Mouse (Mus musculus) forebrain, embryonic 11.5 days (tissue): ENCODE data around the gene Ccpg1. TPM values are rescaled to one million over a fixed set of nuclear protein-coding genes. Genes with fewer than 3 reads are reported as not detected.

Experiments
- ATAC-seq: fragments of 200-750 bp; cut with Nextera tagmentation; replicated peaks from 2 replicates; pipeline ENCODE4 v1.8.0; 2017; ENCODE audit warnings: moderate TSS enrichment; ENCODE audit not compliant: low FRiP score
- DNase-seq: peaks from one replicate; pipeline ENCODE4 v3.0.0-alpha.2; 2017; ENCODE audit warnings: low spot score
- H3K27ac ChIP-seq: fragments of 300-500 bp; sonication (generic); 2 replicates; pipeline ENCODE4 v1.5.1; 2014; ENCODE audit warnings: low read depth, low read length
- H3K27me3 ChIP-seq: fragments of 300-500 bp; sonication (generic); 2 replicates; pipeline ENCODE4 v1.6.1; 2014; ENCODE audit warnings: mild to moderate bottlenecking, low read length, mixed read lengths; ENCODE audit not compliant: control insufficient read depth, insufficient read depth
- H3K36me3 ChIP-seq: fragments of 300-500 bp; sonication (generic); 2 replicates; pipeline ENCODE4 v1.6.1; 2014; ENCODE audit warnings: mild to moderate bottlenecking, low read length, moderate library complexity, mixed read lengths; ENCODE audit not compliant: control insufficient read depth, insufficient read depth
- H3K4me1 ChIP-seq: fragments of 300-500 bp; sonication (generic); replicated peaks from 2 replicates; pipeline ENCODE4 v1.6.1; 2014; ENCODE audit warnings: low read length, mixed read lengths; ENCODE audit not compliant: control insufficient read depth, insufficient read depth
- H3K4me2 ChIP-seq: fragments of 300-500 bp; sonication (generic); 2 replicates; pipeline ENCODE4 v1.6.1; 2014; ENCODE audit warnings: low read depth, mild to moderate bottlenecking, low read length, moderate library complexity, mixed read lengths; ENCODE audit not compliant: severe bottlenecking
- H3K4me3 ChIP-seq: fragments of 300-500 bp; sonication (generic); 2 replicates; pipeline ENCODE4 v1.5.1; 2014; ENCODE audit warnings: low read depth, low read length
- H3K9ac ChIP-seq: fragments of 300-500 bp; sonication (generic); 2 replicates; pipeline ENCODE4 v1.6.1; 2014; ENCODE audit warnings: low read length
- H3K9me3 ChIP-seq: fragments of 300-500 bp; sonication (generic); 2 replicates; pipeline ENCODE4 v1.6.1; 2016; ENCODE audit warnings: low read length, mixed read lengths; ENCODE audit not compliant: control insufficient read depth
- WGBS: fragments of 180-500 bp; shearing (Covaris S2); extraction: QIAGEN DNeasy Blood & Tissue Kit; methylation state at CpG from one replicate; pipeline ENCODE4 v1.1.7; 2014; 5-methylcytosine and 5-hydroxymethylcytosine counted together
- microRNA-seq: library from miRNA; unstranded; fragments of <30 nt; microRNA quantifications from one replicate; pipeline ENCODE4, GENCODE M21; 2016; ENCODE audit not compliant: insufficient number of aligned reads
- polyA plus RNA-seq: library from polyadenylated mRNA; unstranded; fragments of >200 nt; fragmentation: Nextera tagmentation; extraction: Ambion mirVana; gene quantifications from 2 replicates; pipeline ENCODE4 v1.2.1, GENCODE M21; 2014

Ccpg1 gene
- polyA plus RNA-seq, 1 experiment from 2014 or later = 19.6 TPM

DNA sequence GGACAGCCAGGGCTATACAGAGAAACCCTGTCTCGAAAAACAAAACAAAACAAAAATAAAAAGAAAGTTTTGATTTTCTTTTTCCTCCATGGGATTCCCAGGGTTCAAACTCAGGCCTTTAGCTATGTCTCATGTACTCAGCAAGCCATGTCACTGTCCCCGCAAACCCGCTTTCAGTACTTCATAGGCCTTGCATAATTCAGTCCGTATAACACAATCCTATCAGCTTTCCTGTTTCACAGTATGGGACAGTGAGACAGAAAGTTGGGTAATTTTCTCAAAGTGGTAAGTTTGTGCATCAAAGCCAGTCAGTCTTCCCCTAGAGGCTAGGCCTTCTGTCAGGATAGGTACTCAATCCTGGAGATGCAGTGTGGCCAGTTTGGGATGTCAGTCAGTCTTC lies 74.0 kb downstream of the Ccpg1 start:
- WGBS = 86% methylated on average over 4 of the region's 4 CpGs
- H3K27me3 ChIP-seq = no peaks in the 10 kb centered on the region
- no peak overlapping the region for H3K4me3 ChIP-seq
- no peak overlapping the region for H3K4me2 ChIP-seq
- H3K9me3 ChIP-seq = no peaks in the 10 kb centered on the region
- no peak overlapping the region for H3K9ac ChIP-seq
- DNase-seq = no peak
- H3K36me3 ChIP-seq = no peaks in the 10 kb centered on the region
- H3K27ac ChIP-seq = no peak overlapping the region
- H3K4me1 ChIP-seq = no peaks in the 10 kb centered on the region
- no peak for ATAC-seq

GRCm38 (mm10) chr9:73063621-73064290 lies 78.5 kb downstream of the Ccpg1 start:
- Histone ChIP-seq H3K27me3 (no peaks in the 10 kb centered on the region), H3K27ac (no peak overlapping the region), H3K4me2 (no peak overlapping the region), H3K9ac (peak overlapping the region; percentile 27), H3K4me3 (no peak overlapping the region), H3K36me3 (no peaks in the 10 kb centered on the region), H3K4me1 (no peaks in the 10 kb centered on the region), H3K9me3 (no peaks in the 10 kb centered on the region)
- WGBS = 32% methylated on average over 15 of the region's 15 CpGs
- ATAC-seq (no peak), DNase-seq (no peak)

Small RNA genes lying within 50 kb of the gene (microRNA-seq; reads per million reads assigned to microRNA genes)
- gene Gm27353 = not detected

Other genes starting within 250 kb of the Ccpg1 start
- 3.4 and 3.6 TPM in 2 replicates for gene Prtg, start 178.6 kb upstream of the Ccpg1 start, polyA plus RNA-seq
- gene Pygo1, start 59.8 kb upstream of the Ccpg1 start, polyA plus RNA-seq = 13.0 and 13.2 TPM in 2 replicates
- 1.6 and 1.9 TPM in 2 replicates for gene Dyx1c1, start 26.6 kb upstream of the Ccpg1 start, polyA plus RNA-seq
- gene Gm44503, start 26.6 kb upstream of the Ccpg1 start, polyA plus RNA-seq = 0.15 TPM in 1 of 2 replicates, not detected in the other
- gene Ccpg1os, start within 50 bp of the Ccpg1 start, polyA plus RNA-seq = 17.6 and 18.7 TPM in 2 replicates
- 15.8 and 19.8 TPM in 2 replicates for gene Pigb, start 54.9 kb downstream of the Ccpg1 start, polyA plus RNA-seq
- gene Rab27a, start 59.4 kb downstream of the Ccpg1 start, polyA plus RNA-seq = 0.67 and 0.79 TPM in 2 replicates
- not detected in 2 replicates for gene Khdc3, start 116.4 kb downstream of the Ccpg1 start, polyA plus RNA-seq
- not detected in 2 replicates for gene Gm20509, start 117.0 kb downstream of the Ccpg1 start, polyA plus RNA-seq
- gene Rsl24d1, start 128.0 kb downstream of the Ccpg1 start, polyA plus RNA-seq = 147 and 153 TPM in 2 replicates